Mouse (Mus musculus) T-cell, adult 2 months (primary cell): Measurements from ENCODE around the gene Skint6.
"Not testable (repeated sequence)": the region's sequence is repeated elsewhere in the genome, so short reads cannot be mapped to it uniquely, and the experiment has no call there.

Source experiments
- DNase-seq: peaks from one replicate; pipeline ENCODE4 v3.0.0; 2022; ENCODE audit warnings: low spot score

Gene Skint6

GRCm38 (mm10) chr4:113286873-113287272 is at the start of gene Skint6:
Gene Skint6 (minus strand): TSS chr4:113286973.
- DNase-seq, result no peak

- no peak for DNase-seq
These were observed 34.1 kb upstream of the Skint6 start for GRCm38 (mm10) chr4:113320911-113321310.

- no peak for DNase-seq
These were observed 15.2 kb upstream of the Skint6 start for GRCm38 (mm10) chr4:113301773-113302473.

- no peak for DNase-seq
These were observed 23.3 kb downstream of the Skint6 start for GRCm38 (mm10) chr4:113263363-113264060.

- no peak for DNase-seq
These were observed 41.0 kb downstream of the Skint6 start for GRCm38 (mm10) chr4:113245808-113246207.

GRCm38 (mm10) chr4:113067621-113068020 is 219.2 kb downstream of the Skint6 start:
- DNase-seq, result no peak

GRCm38 (mm10) chr4:112979160-112979559 is 307.6 kb downstream of the Skint6 start:
- DNase-seq, result not testable (repeated sequence)

GRCm38 (mm10) chr4:112790646-112791045 is 496.1 kb downstream of the Skint6 start:
- no peak for DNase-seq

- no peak for DNase-seq
These were observed 512.0 kb downstream of the Skint6 start, which contains the start of gene Skint10 for GRCm38 (mm10) chr4:112774766-112775165. Gene Skint10 (minus strand): TSS chr4:112774866.
